Mouse (Mus musculus): ENCODE measurements at regions not wholly inside any gene's neighbourhood (a gene's known extent, or its start where the extent isn't known, plus 50 kb on each side); places are given as distances from the start of the nearest gene placed in this dataset.

DNA sequence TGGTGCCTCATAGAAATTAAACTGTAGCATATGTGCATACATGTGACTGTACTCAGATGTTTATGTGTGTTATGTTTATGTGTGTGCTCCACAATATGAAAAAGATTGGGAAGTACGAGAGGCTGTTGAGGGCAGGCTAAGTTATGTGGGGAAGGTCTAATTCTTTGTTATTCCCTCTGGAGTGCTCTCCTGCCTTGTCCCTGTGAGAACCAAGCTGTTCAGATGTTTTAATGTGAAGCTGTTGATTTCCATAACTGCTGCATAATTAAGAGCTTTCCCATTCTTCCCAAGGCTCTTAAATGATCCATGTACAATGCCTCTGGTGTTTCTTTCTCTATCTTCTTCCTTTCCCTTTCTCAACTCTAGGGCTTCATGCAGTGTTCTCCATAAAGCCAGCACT lies 202.7 kb upstream of the Xrcc4 start:
- DNase-seq (ENCODE audit: low spot score), result no peak

- DNase-seq (ENCODE audit: low spot score), result no peak
Measured at GRCm38 (mm10) chr13:90280976-90281375, 191.6 kb upstream of the Xrcc4 start.

DNA sequence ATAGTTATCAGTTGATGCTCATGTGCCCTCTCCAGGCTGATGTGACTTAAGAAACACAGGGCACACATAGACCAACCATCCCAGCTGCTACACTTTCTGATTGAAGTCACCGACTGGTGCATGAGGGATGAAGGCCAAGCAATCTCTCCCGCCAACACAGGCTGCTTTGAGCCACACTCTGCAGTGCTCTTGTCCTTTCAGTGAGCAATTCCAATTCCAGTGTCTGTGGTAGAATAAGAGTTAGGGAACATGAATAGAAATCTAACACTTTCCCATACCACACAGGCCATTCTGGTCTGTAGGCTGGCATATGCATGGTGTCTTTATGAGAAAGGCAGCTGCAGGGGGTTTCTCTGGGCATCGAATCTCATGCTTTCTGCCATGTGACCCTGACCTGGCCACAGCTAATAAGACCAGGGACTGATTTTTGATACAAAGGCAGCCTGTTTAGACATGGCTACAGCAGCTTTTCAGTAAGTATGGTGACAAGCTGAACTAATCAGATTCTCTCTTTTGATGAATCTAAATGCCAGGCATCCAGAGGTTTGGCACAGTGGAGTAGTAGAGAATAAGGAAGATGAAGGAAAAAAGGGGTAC lies 190.5 kb upstream of the Xrcc4 start:
- DNase-seq (ENCODE audit: low spot score), result no peak

DNA sequence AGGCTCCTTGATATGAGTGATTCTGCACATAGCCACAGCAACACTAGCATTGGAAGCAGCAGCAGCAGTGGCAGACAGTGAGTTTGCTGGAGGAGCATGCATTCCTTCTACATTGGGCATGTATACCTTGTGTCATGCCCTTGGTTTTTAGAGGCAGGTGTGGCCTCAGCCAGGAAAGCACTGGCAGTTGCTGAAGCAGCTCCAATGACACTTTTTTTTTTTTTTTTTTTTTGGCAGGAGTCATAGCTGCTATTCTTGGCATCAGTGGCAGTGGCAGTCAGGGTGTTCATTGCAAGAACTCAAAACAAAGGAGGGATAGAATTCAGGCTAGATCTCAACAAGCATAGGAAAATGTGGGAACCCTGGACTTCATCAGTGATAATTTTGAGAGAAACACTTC lies 189.9 kb upstream of the Xrcc4 start:
- no peak for DNase-seq (ENCODE audit: low spot score)

GRCm38 (mm10) chr13:90259071-90259742 lies 169.8 kb upstream of the Xrcc4 start:
- no peak for DNase-seq (ENCODE audit: low spot score)

DNA sequence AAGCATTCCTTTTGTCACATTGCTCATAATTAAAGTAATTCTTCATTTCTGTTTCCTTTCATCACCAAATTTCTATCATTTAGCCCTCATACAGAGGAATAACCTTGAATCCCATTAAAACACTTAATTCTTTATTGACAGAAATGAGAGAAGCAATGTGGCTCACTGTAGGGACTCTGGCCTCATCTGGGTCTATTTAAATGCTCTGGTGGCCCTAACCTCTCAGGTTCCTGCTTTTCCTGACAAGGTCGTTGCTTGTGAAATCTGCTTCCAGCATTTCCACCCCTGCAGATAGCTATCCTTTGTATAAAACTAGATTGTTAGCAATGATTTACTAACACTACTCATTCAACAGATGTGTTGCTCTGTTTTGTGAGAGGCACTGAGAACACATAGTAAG lies 163.6 kb upstream of the Xrcc4 start:
- DNase-seq (ENCODE audit: low spot score), result no peak

DNA sequence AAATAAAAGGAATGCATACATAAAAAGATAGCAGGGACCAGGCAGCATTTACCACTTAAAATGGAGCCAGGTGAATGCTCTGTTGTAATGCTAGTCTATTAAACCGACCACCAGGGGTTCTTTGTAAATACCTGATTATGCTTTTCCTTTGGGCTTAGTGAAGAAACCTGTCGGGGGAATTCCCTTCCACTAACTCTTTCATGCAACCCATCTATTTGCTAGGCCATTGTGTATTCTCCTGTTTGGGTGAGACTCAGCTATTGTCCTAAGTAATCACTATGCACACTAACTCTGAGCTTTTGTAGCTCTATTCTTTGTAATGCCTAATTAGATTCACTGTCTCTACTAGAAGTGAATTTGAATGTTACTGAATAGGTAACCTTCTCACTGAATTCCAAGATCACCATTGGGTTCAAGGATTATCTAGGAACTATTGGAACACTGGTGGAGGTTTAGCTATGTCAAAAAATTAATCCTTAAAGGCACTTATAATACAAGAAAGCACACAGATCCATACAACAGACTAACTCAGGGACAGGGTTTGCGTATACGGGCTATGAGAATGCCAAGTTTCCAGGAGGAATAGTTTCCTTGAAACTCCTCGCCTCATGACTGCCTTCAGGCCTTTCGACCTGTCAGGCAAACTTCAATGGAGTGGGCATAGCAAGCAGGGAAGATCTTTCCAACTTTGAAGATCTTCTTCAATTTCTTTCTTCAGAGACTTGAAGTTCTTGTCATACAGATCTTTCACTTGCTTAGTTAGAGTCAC lies 156.8 kb upstream of the Xrcc4 start:
- no peak for DNase-seq (ENCODE audit: low spot score)

DNA sequence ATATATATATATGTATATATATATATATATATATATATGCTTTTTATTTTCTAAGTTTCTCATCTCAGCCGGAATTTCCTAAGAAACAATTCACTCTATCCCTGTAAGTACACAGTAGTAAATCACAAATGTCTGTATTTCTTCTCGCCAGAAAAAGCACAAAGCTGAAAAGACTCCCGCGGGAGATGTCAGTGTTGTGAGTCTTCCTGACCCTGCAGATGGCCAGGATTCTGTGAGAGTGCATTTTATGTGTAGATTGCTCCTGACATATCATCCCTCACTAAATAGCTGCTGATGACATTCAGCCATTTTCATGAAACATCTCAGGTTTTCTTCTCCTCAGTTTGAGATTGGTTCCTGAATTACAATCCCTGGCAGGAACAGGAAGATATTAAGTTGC lies 148.9 kb upstream of the Xrcc4 start:
- DNase-seq (ENCODE audit: low spot score), result no peak

DNA sequence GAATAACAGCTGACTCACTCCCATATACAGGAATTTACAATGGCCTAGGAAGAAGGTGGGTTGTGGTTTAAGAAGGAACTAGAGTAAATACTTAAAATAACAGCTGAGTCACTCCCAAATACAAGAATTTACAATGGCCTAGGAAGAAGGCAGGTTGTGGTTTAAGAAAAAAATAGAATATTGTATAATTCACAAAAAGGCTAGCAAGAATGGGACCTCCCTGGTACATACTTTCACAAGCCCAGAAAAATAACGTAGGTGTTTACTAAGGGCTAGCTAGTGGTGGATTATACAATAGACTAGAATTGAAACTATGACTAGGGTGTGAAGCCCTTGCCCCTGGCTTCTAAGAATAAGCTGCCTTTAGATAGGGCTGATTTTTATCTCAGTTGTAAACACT lies 144.6 kb upstream of the Xrcc4 start:
- no peak for DNase-seq (ENCODE audit: low spot score)

DNA sequence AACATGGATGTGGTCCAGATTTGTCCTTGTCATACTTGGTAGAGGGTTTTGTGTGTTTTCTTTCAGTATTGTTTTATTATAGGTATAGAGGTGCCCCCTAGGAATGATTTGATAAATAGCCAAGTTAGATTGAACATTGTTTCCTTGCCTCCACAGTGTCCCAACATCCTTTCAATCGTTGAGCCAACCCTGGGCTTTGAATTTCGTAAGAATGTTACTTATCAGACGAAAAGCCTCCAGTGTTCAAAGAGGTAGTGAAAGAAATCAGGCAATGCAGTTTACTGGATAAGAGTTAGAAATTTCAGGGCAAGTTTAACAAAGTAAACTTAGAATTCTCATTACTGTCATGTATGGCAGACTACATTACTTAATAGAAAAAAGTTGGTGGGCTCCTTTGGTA lies 144.2 kb upstream of the Xrcc4 start:
- no peak for DNase-seq (ENCODE audit: low spot score)

DNA sequence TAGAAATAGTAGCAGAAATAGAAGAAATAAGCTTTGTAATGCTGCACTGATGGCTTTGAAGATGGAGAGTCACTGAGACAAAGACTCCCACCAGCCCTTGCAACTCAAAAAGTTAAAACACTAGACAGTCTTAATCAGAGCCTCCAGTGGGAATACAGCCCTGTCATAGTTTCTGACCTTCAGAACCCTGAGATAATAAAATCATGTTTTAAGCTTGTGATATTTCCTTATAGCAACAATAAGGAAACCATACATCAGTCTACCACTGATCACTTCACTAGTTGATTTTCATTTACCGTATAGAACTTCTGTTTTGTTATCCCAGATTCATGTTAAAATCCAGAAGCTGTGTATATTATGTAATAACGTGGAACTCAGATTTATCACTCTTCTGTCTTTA lies 139.7 kb upstream of the Xrcc4 start:
- no peak for DNase-seq (ENCODE audit: low spot score)

DNA sequence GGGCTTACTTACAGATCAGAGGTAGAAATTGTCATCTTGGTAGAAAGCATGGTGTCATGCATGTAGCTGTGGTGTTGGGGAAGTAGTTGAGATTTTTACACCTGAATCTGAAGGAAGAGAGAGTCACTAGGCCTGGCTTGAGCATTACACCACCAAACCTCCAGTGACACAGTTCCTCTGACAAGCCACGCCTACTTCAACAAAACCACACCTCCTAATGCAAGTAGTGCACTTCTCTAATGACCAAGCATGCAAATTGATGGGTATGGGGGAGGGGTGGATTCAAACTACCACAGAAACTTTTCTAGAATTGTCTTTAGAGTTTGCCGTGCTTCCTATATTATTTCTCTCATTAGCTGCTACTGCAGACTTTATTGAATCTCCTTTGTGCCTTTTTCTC lies 136.8 kb upstream of the Xrcc4 start:
- no peak for DNase-seq (ENCODE audit: low spot score)

- no peak for DNase-seq (ENCODE audit: low spot score)
Measured at GRCm38 (mm10) chr13:90212390-90212789, 123.0 kb upstream of the Xrcc4 start.

DNA sequence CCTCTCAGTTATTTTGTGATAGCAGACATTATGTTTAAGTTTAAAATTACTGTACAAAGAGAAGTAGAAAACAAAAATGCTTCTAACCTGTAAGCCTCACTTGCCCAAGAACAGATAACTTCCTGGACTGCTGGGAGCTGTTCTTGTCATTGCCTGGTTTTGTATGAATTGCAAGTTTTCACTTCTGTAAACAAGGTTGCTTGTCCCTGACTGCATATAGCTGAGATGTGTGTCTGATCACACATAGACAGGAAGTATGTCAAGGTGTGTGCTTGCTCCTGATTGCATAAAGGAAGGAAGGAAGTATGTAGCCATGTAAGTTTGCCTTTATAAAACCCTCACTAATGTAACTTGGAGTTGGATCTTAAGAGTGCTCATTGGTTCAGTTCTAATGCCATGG lies 118.5 kb upstream of the Xrcc4 start:
- DNase-seq (ENCODE audit: low spot score), result no peak
